Comparison of ENCODE assay signal across 37 mouse cellular contexts in the genomic region with DNA sequence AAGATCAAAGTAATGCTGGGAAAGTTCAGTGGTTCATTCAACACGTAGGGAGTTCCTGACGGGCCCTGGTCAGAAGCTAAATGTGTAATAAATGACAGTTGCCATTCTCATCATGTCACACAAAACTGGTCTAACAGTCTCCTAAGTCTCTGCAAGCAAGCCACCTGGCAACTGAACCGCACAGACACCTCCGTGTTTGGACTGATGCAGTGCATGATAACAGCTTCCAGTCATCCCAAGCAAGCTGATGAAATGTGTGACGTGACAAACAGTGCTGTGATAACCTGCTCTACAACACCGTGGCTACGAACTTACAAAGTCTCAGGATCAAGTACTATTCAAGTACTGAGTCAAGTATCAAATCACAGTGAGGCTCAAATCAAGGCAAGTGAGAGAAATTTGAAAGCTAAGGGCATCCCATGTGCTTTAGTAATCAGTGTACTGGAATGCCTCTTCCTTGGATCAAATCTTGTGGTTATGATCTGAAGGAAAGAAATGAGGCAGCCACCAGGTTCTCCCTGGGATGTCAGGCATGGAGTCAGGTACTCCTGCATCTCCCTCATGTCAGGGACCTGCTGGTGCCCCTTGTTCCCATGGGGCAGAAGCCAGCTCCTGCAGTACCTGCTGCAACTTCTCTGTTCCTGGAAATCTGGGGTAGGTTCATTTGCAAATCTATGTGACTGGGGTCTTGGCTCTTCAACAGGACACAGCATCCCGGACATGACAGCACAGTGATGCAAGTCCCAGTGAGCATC. TPM values are rescaled to one million over a fixed set of nuclear protein-coding genes. Genes with fewer than 3 reads are reported as not detected.
"Had no signal": no experiment of that assay in that cellular context is flagged by ENCODE, and none has a peak within 500 bp of the region (broad histone marks: within the 10 kb centered on the region; RNA-seq: fewer than 3 reads in every experiment).

No protein-coding gene starts in this region.

- H3K4me2 ChIP-seq: heart, embryonic 12.5 days; hindbrain, embryonic 15.5 days; kidney, embryonic 15.5 days; limb, embryonic 13.5 days; limb, embryonic 15.5 days; liver, embryonic 12.5 days had no signal

- DNase-seq: gastrocnemius, adult 2 months; gastrocnemius, postnatal 10 days; gastrocnemius, postnatal 25 days; heart, adult 18-20 months; heart, postnatal 10 days; heart, postnatal 36 days; kidney, adult 11 months; kidney, adult 2 months; kidney, adult 9 months; kidney, postnatal 14 days; kidney, postnatal 36 days; layer of hippocampus, adult 9-11 months; layer of hippocampus, postnatal 36 days; left cerebral cortex, postnatal 4 days had no signal

- ATAC-seq: hindbrain, postnatal 0 days; intestine, embryonic 16.5 days; liver, embryonic 12.5 days had no signal

- H3K27me3 ChIP-seq: heart, embryonic 12.5 days; hindbrain, embryonic 15.5 days; kidney, embryonic 15.5 days; limb, embryonic 13.5 days; limb, embryonic 15.5 days; liver, embryonic 12.5 days had no signal

- H3K9me3 ChIP-seq: heart, embryonic 10.5 days; heart, embryonic 12.5 days; hindbrain, embryonic 15.5 days; kidney, embryonic 15.5 days; limb, embryonic 13.5 days; limb, embryonic 15.5 days; liver, embryonic 12.5 days had no signal

- H3K9ac ChIP-seq: heart, embryonic 12.5 days; hindbrain, embryonic 15.5 days; kidney, embryonic 15.5 days; limb, embryonic 13.5 days; limb, embryonic 15.5 days; liver, embryonic 12.5 days; liver, embryonic 14.5 days had no signal

- H3K4me1 ChIP-seq: heart, embryonic 10.5 days; heart, embryonic 12.5 days; hindbrain, embryonic 15.5 days; kidney, embryonic 15.5 days; limb, embryonic 13.5 days; limb, embryonic 15.5 days; liver, embryonic 12.5 days had no signal

- H3K27ac ChIP-seq: gastrocnemius, adult 2 months; heart, embryonic 10.5 days; hindbrain, embryonic 15.5 days; hindbrain, postnatal 0 days; kidney, embryonic 15.5 days; kidney, postnatal 0 days; limb, embryonic 13.5 days; limb, embryonic 15.5 days; liver, embryonic 12.5 days; liver, embryonic 14.5 days had no signal

- H3K4me3 ChIP-seq: gastrocnemius, adult 2 months; heart, embryonic 10.5 days; heart, embryonic 12.5 days; hindbrain, embryonic 15.5 days; kidney, embryonic 15.5 days; limb, embryonic 13.5 days; limb, embryonic 15.5 days; liver, embryonic 12.5 days had no signal

RNA-seq across cellular contexts. Expression of gene Spx, which starts 34.5 kb away (rescaled TPM):
- total RNA-seq: gastrocnemius, adult 2 months; gastrocnemius, postnatal 10 days; heart, adult 18-20 months; heart, adult 8-10 months; heart, postnatal 10 days; heart, postnatal 36 days; hematopoietic stem cell, adult 5-6 weeks; liver, adult 2 months had no signal
- polyA plus RNA-seq: heart, embryonic 14.5 days; heart, embryonic 16.5 days; liver, adult 2 months had no signal

RNA-seq across cellular contexts. Expression of gene Slco1a5, which starts 56.0 kb away (rescaled TPM):
- total RNA-seq: gastrocnemius, adult 2 months; gastrocnemius, postnatal 10 days; gastrocnemius, postnatal 25 days; gastrocnemius, postnatal 4 days; heart, adult 18-20 months; heart, adult 8-10 months; heart, postnatal 10 days; heart, postnatal 36 days; hematopoietic stem cell, adult 5-6 weeks; layer of hippocampus, adult 18-20 months; layer of hippocampus, postnatal 36 days; left cerebral cortex, adult 18-20 months; left cerebral cortex, adult 8-10 months; liver, adult 2 months had no signal
- polyA plus RNA-seq: heart, embryonic 12.5 days; heart, embryonic 14.5 days; intestine, embryonic 14.5 days; kidney, adult 2 months; large intestine, adult 2 months; limb, embryonic 11.5 days; limb, embryonic 13.5 days; liver, adult 2 months; liver, embryonic 12.5 days; liver, embryonic 14.5 days had no signal
